Mouse (Mus musculus) urinary bladder, postnatal 14 days (tissue): ENCODE data around the gene Spin2-ps6.
"Not testable (repeated sequence)": the region's sequence is repeated elsewhere in the genome, so short reads cannot be mapped to it uniquely, and the experiment has no call there.

Source experiments
- DNase-seq: peaks from one replicate; pipeline ENCODE4 v3.0.0; 2021; ENCODE audit warnings: low spot score

Spin2-ps6 gene

DNA sequence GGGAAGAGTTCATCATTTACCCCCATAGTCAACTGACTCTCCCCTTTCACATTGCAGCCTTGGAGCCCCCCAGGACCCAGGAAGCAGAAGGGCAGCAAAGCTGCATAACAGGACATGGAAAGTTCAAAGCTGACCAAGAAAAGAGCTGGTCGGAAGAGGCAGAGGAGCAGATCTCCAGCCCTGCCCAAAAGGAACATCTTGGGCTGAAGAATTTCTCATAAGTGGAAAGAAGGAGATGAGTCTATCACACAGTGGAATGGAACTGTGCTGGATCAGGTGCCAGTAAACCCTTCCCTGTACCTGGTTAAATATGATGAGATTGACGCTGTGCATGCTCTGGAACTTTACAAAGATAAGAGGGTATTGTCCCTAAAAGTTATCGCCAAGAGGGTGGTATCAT is at the start of gene Spin2-ps6:
Gene Spin2-ps6, plus strand, starts transcription at position 301 of the 400 bp plus-strand sequence.
- not testable (repeated sequence) for DNase-seq
